Mouse (Mus musculus): ENCODE data around the gene Atpif1. TPM values are rescaled to one million over a fixed set of nuclear protein-coding genes. Genes with fewer than 3 reads are reported as not detected.

Atpif1 gene
- polyA plus RNA-seq, 1 experiment from 2014 or later = 996 TPM

DNA sequence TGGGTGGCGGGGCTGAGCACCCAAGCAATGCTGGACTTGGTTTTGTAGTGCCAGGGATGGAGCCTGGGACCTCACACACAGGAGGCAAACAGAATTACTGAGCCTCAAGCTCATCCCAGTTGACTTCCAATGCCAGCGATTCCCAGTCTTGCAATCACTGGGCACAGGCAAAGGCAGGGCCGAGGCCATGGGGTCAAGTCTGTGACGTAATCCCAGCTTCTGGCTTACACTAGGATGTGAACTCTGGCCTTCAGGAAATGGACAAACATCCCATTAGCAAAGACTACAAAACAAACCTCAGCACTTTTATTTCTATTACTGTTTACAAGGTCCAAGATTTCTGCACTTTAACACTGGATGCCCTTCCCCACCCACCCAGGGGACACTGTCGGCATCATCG lies 41.7 kb downstream of the Atpif1 start:
- Histone ChIP-seq H3K4me3 (ENCODE audit: low read depth, low read length) (no peak overlapping the region), H3K27ac (replicated peaks; ENCODE audit: low read depth, low read length) (no peak overlapping the region), H3K9me3 (ENCODE audit: control insufficient read depth, low read length) (no peaks in the 10 kb centered on the region), H3K4me2 (ENCODE audit: low read depth, low read length) (no peak overlapping the region), H3K27me3 (replicated peaks; ENCODE audit: control insufficient read depth, insufficient read depth, low read length) (no peaks in the 10 kb centered on the region), H3K9ac (ENCODE audit: low read depth, low read length) (no peak overlapping the region), H3K4me1 (ENCODE audit: control insufficient read depth, insufficient read depth, low read length) (0 out of 2 replicates have a peak, but pooled peaks cover 2% of the 10 kb centered on the region), H3K36me3 (ENCODE audit: control insufficient read depth, insufficient read depth, low read length) (peaks cover 22% of the 10 kb centered on the region; the same call in 1 of the 2 replicates)
- DNase-seq (ENCODE audit: low spot score) (no peak), ATAC-seq (ENCODE audit: low read depth) (no peak)
- WGBS = 78% methylated on average over 6 of the region's 6 CpGs

GRCm38 (mm10) chr4:132491057-132491456 lies 42.4 kb downstream of the Atpif1 start:
- DNase-seq (ENCODE audit: low spot score) (no peak), ATAC-seq (ENCODE audit: low read depth) (no peak)
- Histone ChIP-seq H3K36me3 (ENCODE audit: control insufficient read depth, insufficient read depth, low read length) (peaks cover 15% of the 10 kb centered on the region; the same call in 1 of the 2 replicates), H3K27me3 (replicated peaks; ENCODE audit: control insufficient read depth, insufficient read depth, low read length) (no peaks in the 10 kb centered on the region), H3K27ac (replicated peaks; ENCODE audit: low read depth, low read length) (no peak overlapping the region), H3K9ac (ENCODE audit: low read depth, low read length) (no peak overlapping the region), H3K4me1 (ENCODE audit: control insufficient read depth, insufficient read depth, low read length) (0 out of 2 replicates have a peak, but pooled peaks cover 2% of the 10 kb centered on the region), H3K4me2 (ENCODE audit: low read depth, low read length) (no peak overlapping the region), H3K9me3 (ENCODE audit: control insufficient read depth, low read length) (no peaks in the 10 kb centered on the region), H3K4me3 (ENCODE audit: low read depth, low read length) (no peak overlapping the region)
- WGBS = 89% methylated on average over 8 of the region's 8 CpGs

DNA sequence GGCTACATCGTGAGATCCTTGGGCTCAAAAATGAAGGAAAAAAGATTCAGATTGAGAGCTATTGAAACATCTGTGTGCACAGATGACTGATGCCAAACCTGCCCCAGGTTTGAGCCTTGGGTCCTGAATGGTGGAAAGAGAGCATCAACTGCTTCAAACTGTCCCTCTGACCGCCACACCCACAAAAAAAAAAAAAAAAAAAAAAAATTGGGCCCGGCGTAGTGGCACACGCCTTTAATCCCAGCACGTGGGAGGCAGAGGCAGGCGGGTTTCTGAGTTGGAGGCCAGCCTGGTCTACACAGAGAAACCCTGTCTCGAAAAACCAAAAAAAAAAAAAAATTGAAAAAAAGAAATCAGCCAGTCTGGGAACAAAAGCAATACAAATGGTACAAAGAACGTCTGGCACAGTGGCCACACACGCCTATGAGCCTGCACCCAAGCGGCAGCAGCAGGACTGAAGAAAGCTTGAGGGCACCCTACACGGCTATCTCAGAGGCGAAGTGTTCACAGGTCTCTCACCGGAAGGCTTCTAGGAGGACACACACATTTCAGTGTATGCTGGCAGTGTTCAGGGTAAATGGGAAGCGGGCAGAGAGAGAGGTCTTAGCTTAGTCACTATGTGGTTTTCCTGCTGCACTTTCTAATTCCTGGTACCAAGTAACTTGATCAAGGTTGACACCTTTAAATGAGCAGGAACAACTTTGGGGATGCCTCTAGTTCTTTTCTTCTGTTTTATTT lies 43.0 kb downstream of the Atpif1 start:
- Histone ChIP-seq H3K9me3 (ENCODE audit: control insufficient read depth, low read length) (no peaks in the 10 kb centered on the region), H3K36me3 (ENCODE audit: control insufficient read depth, insufficient read depth, low read length) (peaks cover 11% of the 10 kb centered on the region; the same call in 1 of the 2 replicates), H3K4me2 (ENCODE audit: low read depth, low read length) (no peak overlapping the region), H3K4me1 (ENCODE audit: control insufficient read depth, insufficient read depth, low read length) (0 out of 2 replicates have a peak, but pooled peaks cover 2% of the 10 kb centered on the region), H3K4me3 (ENCODE audit: low read depth, low read length) (no peak overlapping the region), H3K27me3 (replicated peaks; ENCODE audit: control insufficient read depth, insufficient read depth, low read length) (no peaks in the 10 kb centered on the region), H3K9ac (ENCODE audit: low read depth, low read length) (no peak overlapping the region), H3K27ac (replicated peaks; ENCODE audit: low read depth, low read length) (no peak overlapping the region)
- DNase-seq (ENCODE audit: low spot score) (no peak), ATAC-seq (ENCODE audit: low read depth) (no peak)
- 94% methylated on average over 15 of the region's 15 CpGs for WGBS

DNA sequence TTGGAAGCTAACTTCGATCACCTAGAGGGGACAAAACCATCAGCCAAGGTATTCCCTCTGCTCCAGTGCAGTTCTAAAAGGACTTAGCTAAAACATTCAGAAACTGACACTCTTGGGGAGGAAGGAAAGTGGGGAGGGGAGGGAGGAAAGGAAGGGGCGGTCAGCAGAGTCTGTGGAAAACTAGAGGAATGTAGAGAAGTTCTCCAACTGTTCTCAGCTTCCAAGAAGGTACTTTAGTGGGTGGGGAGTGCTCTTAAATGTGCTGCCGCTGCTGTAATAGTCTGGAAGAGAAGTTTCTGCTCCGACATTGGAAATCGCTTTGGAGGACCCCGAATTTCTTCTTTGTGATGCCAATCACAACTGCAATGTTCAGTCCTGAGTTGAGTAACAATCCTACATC lies 44.5 kb downstream of the Atpif1 start:
- 76% methylated on average over 6 of the region's 6 CpGs for WGBS
- Histone ChIP-seq H3K27me3 (replicated peaks; ENCODE audit: control insufficient read depth, insufficient read depth, low read length) (no peaks in the 10 kb centered on the region), H3K36me3 (ENCODE audit: control insufficient read depth, insufficient read depth, low read length) (peaks cover 5% of the 10 kb centered on the region; the same call in 1 of the 2 replicates), H3K9ac (ENCODE audit: low read depth, low read length) (no peak overlapping the region), H3K9me3 (ENCODE audit: control insufficient read depth, low read length) (no peaks in the 10 kb centered on the region), H3K4me1 (ENCODE audit: control insufficient read depth, insufficient read depth, low read length) (0 out of 2 replicates have a peak, but pooled peaks cover 2% of the 10 kb centered on the region), H3K27ac (replicated peaks; ENCODE audit: low read depth, low read length) (no peak overlapping the region), H3K4me3 (ENCODE audit: low read depth, low read length) (no peak overlapping the region), H3K4me2 (ENCODE audit: low read depth, low read length) (no peak overlapping the region)
- ATAC-seq (ENCODE audit: low read depth) (no peak), DNase-seq (ENCODE audit: low spot score) (no peak)

- 0 out of 2 replicates have a peak overlapping the region, but pooled peaks have one; percentile 28 for H3K27ac ChIP-seq (replicated peaks; ENCODE audit: low read depth, low read length)
- no peak for DNase-seq (ENCODE audit: low spot score)
Observed at GRCm38 (mm10) chr4:132488521-132488920, 44.9 kb downstream of the Atpif1 start.

GRCm38 (mm10) chr4:132484820-132485219 lies 48.6 kb downstream of the Atpif1 start:
- H3K27ac ChIP-seq (replicated peaks; ENCODE audit: low read depth, low read length) = no peak overlapping the region
- DNase-seq (ENCODE audit: low spot score) (no peak), ATAC-seq (ENCODE audit: low read depth) (no peak)
- no peak overlapping the region for H3K9ac ChIP-seq (ENCODE audit: low read depth, low read length)
- H3K4me1 ChIP-seq (ENCODE audit: control insufficient read depth, insufficient read depth, low read length) = 0 out of 2 replicates have a peak, but pooled peaks cover 2% of the 10 kb centered on the region
- no peaks in the 10 kb centered on the region for H3K9me3 ChIP-seq (ENCODE audit: control insufficient read depth, low read length)
- H3K4me3 ChIP-seq (ENCODE audit: low read depth, low read length) = no peak overlapping the region
- H3K4me2 ChIP-seq (ENCODE audit: low read depth, low read length) = no peak overlapping the region
- H3K36me3 ChIP-seq (ENCODE audit: control insufficient read depth, insufficient read depth, low read length) = no peaks in the 10 kb centered on the region
- no peaks in the 10 kb centered on the region for H3K27me3 ChIP-seq (replicated peaks; ENCODE audit: control insufficient read depth, insufficient read depth, low read length)
- WGBS = 59% methylated on average over 5 of the region's 5 CpGs

More at GRCm38 (mm10) chr4:132488521-132488920, 44.9 kb downstream of the Atpif1 start:
- Histone ChIP-seq H3K9ac (ENCODE audit: low read depth, low read length) (no peak overlapping the region), H3K9me3 (ENCODE audit: control insufficient read depth, low read length) (no peaks in the 10 kb centered on the region), H3K4me3 (ENCODE audit: low read depth, low read length) (no peak overlapping the region), H3K36me3 (ENCODE audit: control insufficient read depth, insufficient read depth, low read length) (peaks cover 5% of the 10 kb centered on the region; the same call in 1 of the 2 replicates), H3K4me1 (ENCODE audit: control insufficient read depth, insufficient read depth, low read length) (0 out of 2 replicates have a peak, but pooled peaks cover 2% of the 10 kb centered on the region), H3K27me3 (replicated peaks; ENCODE audit: control insufficient read depth, insufficient read depth, low read length) (no peaks in the 10 kb centered on the region), H3K4me2 (ENCODE audit: low read depth, low read length) (no peak overlapping the region)
- no peak for ATAC-seq (ENCODE audit: low read depth)
- WGBS = 55% methylated on average over 3 of the region's 3 CpGs

- ATAC-seq (ENCODE audit: low read depth) (no peak), DNase-seq (ENCODE audit: low spot score) (no peak)
- Histone ChIP-seq H3K27ac (replicated peaks; ENCODE audit: low read depth, low read length) (no peak overlapping the region), H3K9ac (ENCODE audit: low read depth, low read length) (no peak overlapping the region), H3K4me2 (ENCODE audit: low read depth, low read length) (no peak overlapping the region), H3K9me3 (ENCODE audit: control insufficient read depth, low read length) (no peaks in the 10 kb centered on the region), H3K27me3 (replicated peaks; ENCODE audit: control insufficient read depth, insufficient read depth, low read length) (no peaks in the 10 kb centered on the region), H3K4me1 (ENCODE audit: control insufficient read depth, insufficient read depth, low read length) (0 out of 2 replicates have a peak, but pooled peaks cover 2% of the 10 kb centered on the region), H3K36me3 (ENCODE audit: control insufficient read depth, insufficient read depth, low read length) (no peaks in the 10 kb centered on the region), H3K4me3 (ENCODE audit: low read depth, low read length) (no peak overlapping the region)
- WGBS = 66% methylated on average over 4 of the region's 4 CpGs
Observed at GRCm38 (mm10) chr4:132484231-132484630, 49.2 kb downstream of the Atpif1 start.

DNA sequence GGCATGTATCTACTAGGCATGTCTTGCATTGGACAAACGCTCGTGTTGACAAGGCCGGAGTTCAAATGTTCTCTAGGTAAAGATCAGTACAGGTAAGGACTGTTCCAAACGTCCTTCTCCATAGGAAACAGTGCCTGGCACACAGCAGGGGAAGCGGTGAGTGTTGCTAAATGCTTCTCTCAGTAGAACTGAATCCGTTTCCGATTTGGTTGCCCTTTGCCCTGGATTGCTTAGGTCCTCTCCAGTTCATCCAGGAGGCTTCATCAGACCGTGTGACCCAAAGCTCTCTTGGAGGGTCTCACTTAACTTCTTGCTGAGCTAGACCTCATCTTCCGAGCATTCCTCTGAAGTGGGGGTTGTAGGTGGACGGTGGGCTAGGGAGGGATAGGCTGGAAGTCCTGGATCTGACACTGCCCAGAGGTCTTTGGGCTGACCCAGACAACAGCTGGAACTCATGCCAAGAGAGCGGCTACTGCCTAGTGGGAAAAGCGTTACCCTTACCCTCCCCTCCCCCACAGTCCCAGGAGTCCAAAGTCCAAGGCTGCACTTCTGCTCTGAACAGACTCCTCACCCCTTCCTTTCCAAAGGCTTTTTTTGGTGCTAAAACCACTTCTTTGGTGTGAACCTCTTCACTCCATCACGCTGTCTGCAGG lies 50.4 kb downstream of the Atpif1 start:
- H3K4me3 ChIP-seq (ENCODE audit: low read depth, low read length) = no peak overlapping the region
- ATAC-seq (ENCODE audit: low read depth) = no peak
- no peak overlapping the region for H3K27ac ChIP-seq (replicated peaks; ENCODE audit: low read depth, low read length)
- no peak for DNase-seq (ENCODE audit: low spot score)
- no peaks in the 10 kb centered on the region for H3K4me1 ChIP-seq (ENCODE audit: control insufficient read depth, insufficient read depth, low read length)
- no peaks in the 10 kb centered on the region for H3K9me3 ChIP-seq (ENCODE audit: control insufficient read depth, low read length)
- no peaks in the 10 kb centered on the region for H3K27me3 ChIP-seq (replicated peaks; ENCODE audit: control insufficient read depth, insufficient read depth, low read length)
- no peak overlapping the region for H3K4me2 ChIP-seq (ENCODE audit: low read depth, low read length)
- no peaks in the 10 kb centered on the region for H3K36me3 ChIP-seq (ENCODE audit: control insufficient read depth, insufficient read depth, low read length)
- 72% methylated on average over 13 of the region's 13 CpGs for WGBS
- no peak overlapping the region for H3K9ac ChIP-seq (ENCODE audit: low read depth, low read length)
